Comparison of ENCODE assay signal across 8 mouse cellular contexts in genomic region chr4:106316351-106317178, GRCm38 (mm10). TPM values are rescaled to one million over a fixed set of nuclear protein-coding genes. Genes with fewer than 3 reads are reported as not detected.
DNase-seq lines count a peak whose midpoint lies in the region; ATAC-seq lines count a peak whose summit lies in the region.

No protein-coding gene starts in this region.

- peak overlapping the region; percentile 99 for H3K27ac ChIP-seq in embryonic facial prominence, embryonic 10.5 days (replicated peaks)
- H3K27ac ChIP-seq in intestine, embryonic 14.5 days (ENCODE audit: low read depth) = peak overlapping the region; percentile 87
- H3K27ac ChIP-seq in limb, embryonic 13.5 days = peak overlapping the region; percentile 91
- peak overlapping the region; percentile 94 for H3K27ac ChIP-seq in midbrain, embryonic 13.5 days

- peaks cover 40% of the 10 kb centered on the region for H3K4me1 ChIP-seq in embryonic facial prominence, embryonic 10.5 days
- peaks cover 28% of the 10 kb centered on the region for H3K4me1 ChIP-seq in intestine, embryonic 14.5 days (replicated peaks; ENCODE audit: control insufficient read depth, insufficient read depth, low read length)
- peaks cover 46% of the 10 kb centered on the region for H3K4me1 ChIP-seq in limb, embryonic 13.5 days
- H3K4me1 ChIP-seq in midbrain, embryonic 13.5 days (replicated peaks) = peaks cover 40% of the 10 kb centered on the region

- H3K4me3 ChIP-seq in embryonic facial prominence, embryonic 10.5 days = peak overlapping the region; percentile 94
- H3K4me3 ChIP-seq in intestine, embryonic 14.5 days (ENCODE audit: low read depth, low read length) = peak overlapping the region; percentile 99
- peak overlapping the region; percentile 95 for H3K4me3 ChIP-seq in limb, embryonic 13.5 days
- peak overlapping the region; percentile 94 for H3K4me3 ChIP-seq in midbrain, embryonic 13.5 days (replicated peaks)

- no peaks in the 10 kb centered on the region for H3K9me3 ChIP-seq in embryonic facial prominence, embryonic 10.5 days
- H3K9me3 ChIP-seq in intestine, embryonic 14.5 days (ENCODE audit: control insufficient read depth, low read length) = no peaks in the 10 kb centered on the region
- H3K9me3 ChIP-seq in limb, embryonic 13.5 days = no peaks in the 10 kb centered on the region
- no peaks in the 10 kb centered on the region for H3K9me3 ChIP-seq in midbrain, embryonic 13.5 days

- H3K9ac ChIP-seq in intestine, embryonic 14.5 days (ENCODE audit: low read length) = peak overlapping the region; percentile 92
- peak overlapping the region; percentile 94 for H3K9ac ChIP-seq in limb, embryonic 13.5 days
- H3K9ac ChIP-seq in midbrain, embryonic 13.5 days (replicated peaks) = peak overlapping the region; percentile 92

- no peaks in the 10 kb centered on the region for H3K27me3 ChIP-seq in embryonic facial prominence, embryonic 10.5 days (replicated peaks; ENCODE audit: low read depth, poor library complexity, severe bottlenecking)
- no peaks in the 10 kb centered on the region for H3K27me3 ChIP-seq in intestine, embryonic 14.5 days (replicated peaks; ENCODE audit: control insufficient read depth, insufficient read depth, low read length)
- no peaks in the 10 kb centered on the region for H3K27me3 ChIP-seq in limb, embryonic 13.5 days
- H3K27me3 ChIP-seq in midbrain, embryonic 13.5 days = no peaks in the 10 kb centered on the region

- peaks cover 6% of the 10 kb centered on the region; the same call in 1 of the 2 replicates for H3K36me3 ChIP-seq in embryonic facial prominence, embryonic 10.5 days (replicated peaks)
- H3K36me3 ChIP-seq in intestine, embryonic 14.5 days (ENCODE audit: control insufficient read depth, insufficient read depth, low read length) = 0 out of 2 replicates have a peak, but pooled peaks cover 8% of the 10 kb centered on the region
- H3K36me3 ChIP-seq in limb, embryonic 13.5 days = no peaks in the 10 kb centered on the region
- H3K36me3 ChIP-seq in midbrain, embryonic 13.5 days = no peaks in the 10 kb centered on the region

- under 1% methylated on average over 81 of the region's 81 CpGs for WGBS in embryonic facial prominence, embryonic 10.5 days
- under 1% methylated on average over 67 of the region's 81 CpGs for WGBS in intestine, embryonic 14.5 days
- under 1% methylated on average over 81 of the region's 81 CpGs for WGBS in limb, embryonic 13.5 days
- WGBS in midbrain, embryonic 13.5 days = under 1% methylated on average over 78 of the region's 81 CpGs

- intact Hi-C loops in gastrocnemius, postnatal 36 days (cut with DNase I) = loop anchor here (5.0 kb wide), 1 partner anchor 54 kb away; no protein-coding TSS in a partner anchor

- peak overlapping the region; percentile 73 for H3K4me2 ChIP-seq in intestine, embryonic 14.5 days (ENCODE audit: low read length)
- H3K4me2 ChIP-seq in limb, embryonic 13.5 days (replicated peaks) = peak overlapping the region; percentile 92
- H3K4me2 ChIP-seq in midbrain, embryonic 13.5 days (replicated peaks) = peak overlapping the region; percentile 90

- peak; percentile 74 for ATAC-seq in intestine, embryonic 14.5 days (replicated peaks; ENCODE audit: low FRiP score, low TSS enrichment, low read depth)
- peak; percentile 68 for ATAC-seq in limb, embryonic 13.5 days (ENCODE audit: low FRiP score, low read depth)
- peak; percentile 88 for ATAC-seq in midbrain, embryonic 13.5 days

- peak; percentile 48 for DNase-seq in ovary, postnatal 10 days (ENCODE audit: low spot score)
- no peak for DNase-seq in ovary, adult 18-20 months (ENCODE audit: low spot score)
- DNase-seq in embryonic facial prominence, embryonic 10.5 days (ENCODE audit: low spot score) = peak; percentile 75
- DNase-seq in gastrocnemius, postnatal 36 days = peak; percentile 30 to 67
- DNase-seq in intestine, embryonic 14.5 days (ENCODE audit: low spot score) = peak; percentile 87
- DNase-seq in spleen, postnatal 14 days (ENCODE audit: low spot score in 2 of 2) = peak; percentile 21 to 46

RNA-seq across cellular contexts. Expression of gene Usp24, which starts 0.6 kb away (rescaled TPM):
- 7.3 and 7.8 TPM in 2 replicates for polyA plus RNA-seq in embryonic facial prominence, embryonic 10.5 days (2016; fragmentation: Nextera tagmentation; extraction: Ambion mirVana)
- total RNA-seq in gastrocnemius, postnatal 36 days (2021) = 10 to 100 TPM; 50.5 to 52.6 TPM
- 12.4 and 14.0 TPM in 2 replicates for polyA plus RNA-seq in intestine, embryonic 14.5 days (2014; fragmentation: Nextera tagmentation; extraction: Ambion mirVana)
- 9.0 and 9.4 TPM in 2 replicates for polyA plus RNA-seq in limb, embryonic 13.5 days (2015; fragmentation: Nextera tagmentation; extraction: Ambion mirVana)
- polyA plus RNA-seq in midbrain, embryonic 13.5 days (2015; fragmentation: Nextera tagmentation; extraction: Ambion mirVana) = 7.5 and 9.1 TPM in 2 replicates
